Mouse (Mus musculus) stomach, embryonic 16.5 days (tissue): ENCODE data around the gene Btbd2. TPM values are rescaled to one million over a fixed set of nuclear protein-coding genes. Genes with fewer than 3 reads are reported as not detected.

Source experiments
- ATAC-seq: fragments of 200-750 bp; cut with Nextera tagmentation; 2 replicates; pipeline ENCODE4 v1.8.0; 2017; ENCODE audit warnings: moderate number of reproducible peaks, moderate TSS enrichment; ENCODE audit not compliant: insufficient read depth, low FRiP score
- H3K27ac ChIP-seq: fragments of 300-500 bp; sonication (generic); 2 replicates; pipeline ENCODE4 v1.5.1; 2014; ENCODE audit warnings: low read length
- H3K27me3 ChIP-seq: fragments of 300-500 bp; sonication (generic); 2 replicates; pipeline ENCODE4 v1.6.1; 2014; ENCODE audit warnings: low read length, control low read depth, mixed read lengths; ENCODE audit not compliant: control insufficient read depth, insufficient read depth
- H3K36me3 ChIP-seq: fragments of 300-500 bp; sonication (generic); 2 replicates; pipeline ENCODE4 v1.6.1; 2014; ENCODE audit warnings: low read length; ENCODE audit not compliant: control insufficient read depth, insufficient read depth
- H3K4me1 ChIP-seq: fragments of 300-500 bp; sonication (generic); 2 replicates; pipeline ENCODE4 v1.6.1; 2014; ENCODE audit warnings: low read length, control low read depth, mixed read lengths; ENCODE audit not compliant: control insufficient read depth, insufficient read depth
- H3K4me2 ChIP-seq: fragments of 300-500 bp; sonication (generic); 2 replicates; pipeline ENCODE4 v1.6.1; 2014; ENCODE audit warnings: low read depth, low read length, mixed read lengths
- H3K4me3 ChIP-seq: fragments of 300-500 bp; sonication (generic); replicated peaks from 2 replicates; pipeline ENCODE4 v1.5.1; 2014; ENCODE audit warnings: mild to moderate bottlenecking, low read length
- H3K9ac ChIP-seq: fragments of 300-500 bp; sonication (generic); 2 replicates; pipeline ENCODE4 v1.6.1; 2014; ENCODE audit warnings: low read length
- H3K9me3 ChIP-seq: fragments of 300-500 bp; sonication (generic); replicated peaks from 2 replicates; pipeline ENCODE4 v1.6.1; 2016; ENCODE audit warnings: low read length, control low read depth; ENCODE audit not compliant: control insufficient read depth
- WGBS: fragments of 180-500 bp; shearing (Covaris S2); extraction: QIAGEN DNeasy Blood & Tissue Kit; methylation state at CpG from one replicate; pipeline ENCODE4 v1.1.7; 2014; 5-methylcytosine and 5-hydroxymethylcytosine counted together
- polyA plus RNA-seq: library from polyadenylated mRNA; unstranded; fragments of >200 nt; fragmentation: Nextera tagmentation; extraction: Ambion mirVana; gene quantifications from 2 replicates; pipeline ENCODE4 v1.2.1, GENCODE M21; 2015

Gene Btbd2
- polyA plus RNA-seq, 1 experiment from 2014 or later = 12.7 TPM

GRCm38 (mm10) chr10:80621940-80622660 lies 34.8 kb downstream of the Btbd2 start:
- Histone ChIP-seq H3K4me3 (peak overlapping the region; percentile 75), H3K4me2 (peak overlapping the region; percentile 66; the same call in 1 of the 2 replicates), H3K9me3 (no peaks in the 10 kb centered on the region), H3K27me3 (no peaks in the 10 kb centered on the region), H3K36me3 (no peaks in the 10 kb centered on the region), H3K27ac (peak overlapping the region; percentile 97), H3K4me1 (peaks cover 20% of the 10 kb centered on the region), H3K9ac (peak overlapping the region; percentile 89)
- WGBS = under 1% methylated on average over 64 of the region's 64 CpGs
- ATAC-seq = peak; percentile 98

GRCm38 (mm10) chr10:80621690-80621939 lies 35.3 kb downstream of the Btbd2 start:
- 2% methylated on average over 9 of the region's 9 CpGs for WGBS
- Histone ChIP-seq H3K27ac (peak overlapping the region; percentile 97), H3K9me3 (no peaks in the 10 kb centered on the region)

GRCm38 (mm10) chr10:80620796-80621689 lies 35.8 kb downstream of the Btbd2 start:
- Histone ChIP-seq H3K4me3 (peak overlapping the region; percentile 63), H3K4me2 (peak overlapping the region; percentile 66), H3K27ac (peak overlapping the region; percentile 97), H3K36me3 (no peaks in the 10 kb centered on the region), H3K9ac (peak overlapping the region; percentile 66), H3K4me1 (peaks cover 20% of the 10 kb centered on the region), H3K27me3 (no peaks in the 10 kb centered on the region), H3K9me3 (no peaks in the 10 kb centered on the region)
- 51% methylated on average over 16 of the region's 16 CpGs for WGBS
- ATAC-seq = no peak

More at GRCm38 (mm10) chr10:80621690-80621939, 35.3 kb downstream of the Btbd2 start:
- ATAC-seq = no peak
- no peaks in the 10 kb centered on the region for H3K36me3 ChIP-seq
- peaks cover 20% of the 10 kb centered on the region for H3K4me1 ChIP-seq
- no peaks in the 10 kb centered on the region for H3K27me3 ChIP-seq
- H3K9ac ChIP-seq = peak overlapping the region; percentile 66
- peak overlapping the region; percentile 63 for H3K4me3 ChIP-seq
- H3K4me2 ChIP-seq = peak overlapping the region; percentile 66

- no peak for ATAC-seq
- Histone ChIP-seq H3K27ac (no peak overlapping the region), H3K36me3 (no peaks in the 10 kb centered on the region), H3K4me2 (no peak overlapping the region), H3K4me3 (no peak overlapping the region), H3K4me1 (peaks cover 20% of the 10 kb centered on the region), H3K9me3 (no peaks in the 10 kb centered on the region), H3K27me3 (no peaks in the 10 kb centered on the region), H3K9ac (no peak overlapping the region)
- WGBS = 82% methylated on average over 9 of the region's 9 CpGs
Observed at GRCm38 (mm10) chr10:80620365-80620764, 36.5 kb downstream of the Btbd2 start.

- no peak overlapping the region for H3K9ac ChIP-seq
- no peaks in the 10 kb centered on the region for H3K36me3 ChIP-seq
- 37% methylated on average over 8 of the region's 8 CpGs for WGBS
- peaks cover 18% of the 10 kb centered on the region for H3K4me1 ChIP-seq
- H3K27me3 ChIP-seq = no peaks in the 10 kb centered on the region
- ATAC-seq = no peak
- H3K4me2 ChIP-seq = no peak overlapping the region
- no peaks in the 10 kb centered on the region for H3K9me3 ChIP-seq
- no peak overlapping the region for H3K27ac ChIP-seq
- H3K4me3 ChIP-seq = no peak overlapping the region
Observed at GRCm38 (mm10) chr10:80619465-80620244, 37.2 kb downstream of the Btbd2 start.

GRCm38 (mm10) chr10:80618181-80618580 lies 38.7 kb downstream of the Btbd2 start:
- WGBS = 66% methylated on average over 9 of the region's 9 CpGs
- no peak for ATAC-seq
- no peak overlapping the region for H3K4me3 ChIP-seq

GRCm38 (mm10) chr10:80614351-80614750 lies 42.5 kb downstream of the Btbd2 start:
- 88% methylated on average over 6 of the region's 6 CpGs for WGBS
- no peaks in the 10 kb centered on the region for H3K4me1 ChIP-seq
- no peak overlapping the region for H3K4me3 ChIP-seq
- no peak for ATAC-seq
- no peak overlapping the region for H3K9ac ChIP-seq
- no peak overlapping the region for H3K4me2 ChIP-seq
- no peaks in the 10 kb centered on the region for H3K9me3 ChIP-seq
- 0 out of 2 replicates have a peak, but pooled peaks cover under 1% of the 10 kb centered on the region for H3K36me3 ChIP-seq
- no peak overlapping the region for H3K27ac ChIP-seq
- no peaks in the 10 kb centered on the region for H3K27me3 ChIP-seq

More at GRCm38 (mm10) chr10:80618181-80618580, 38.7 kb downstream of the Btbd2 start:
- H3K9ac ChIP-seq = no peak overlapping the region
- no peak overlapping the region for H3K4me2 ChIP-seq
- H3K4me1 ChIP-seq = peaks cover 3% of the 10 kb centered on the region
- no peaks in the 10 kb centered on the region for H3K27me3 ChIP-seq
- no peaks in the 10 kb centered on the region for H3K36me3 ChIP-seq
- H3K27ac ChIP-seq = no peak overlapping the region
- no peaks in the 10 kb centered on the region for H3K9me3 ChIP-seq

- Histone ChIP-seq H3K4me3 (no peak overlapping the region), H3K27ac (no peak overlapping the region), H3K9me3 (no peaks in the 10 kb centered on the region), H3K9ac (no peak overlapping the region), H3K4me2 (no peak overlapping the region), H3K36me3 (peaks cover 6% of the 10 kb centered on the region; the same call in 1 of the 2 replicates), H3K27me3 (no peaks in the 10 kb centered on the region), H3K4me1 (no peaks in the 10 kb centered on the region)
- WGBS = 74% methylated on average over 3 of the region's 3 CpGs
- no peak for ATAC-seq
Observed at GRCm38 (mm10) chr10:80613821-80614220, 43.0 kb downstream of the Btbd2 start.
